Mouse (Mus musculus) NIH3T3 (cell line): ENCODE data around the gene Tmem238l.

Experiments
- DNase-seq: peaks from one replicate; pipeline ENCODE4 v3.0.0-alpha.2; 2012; ENCODE audit warnings: low read depth

Tmem238l gene

DNA sequence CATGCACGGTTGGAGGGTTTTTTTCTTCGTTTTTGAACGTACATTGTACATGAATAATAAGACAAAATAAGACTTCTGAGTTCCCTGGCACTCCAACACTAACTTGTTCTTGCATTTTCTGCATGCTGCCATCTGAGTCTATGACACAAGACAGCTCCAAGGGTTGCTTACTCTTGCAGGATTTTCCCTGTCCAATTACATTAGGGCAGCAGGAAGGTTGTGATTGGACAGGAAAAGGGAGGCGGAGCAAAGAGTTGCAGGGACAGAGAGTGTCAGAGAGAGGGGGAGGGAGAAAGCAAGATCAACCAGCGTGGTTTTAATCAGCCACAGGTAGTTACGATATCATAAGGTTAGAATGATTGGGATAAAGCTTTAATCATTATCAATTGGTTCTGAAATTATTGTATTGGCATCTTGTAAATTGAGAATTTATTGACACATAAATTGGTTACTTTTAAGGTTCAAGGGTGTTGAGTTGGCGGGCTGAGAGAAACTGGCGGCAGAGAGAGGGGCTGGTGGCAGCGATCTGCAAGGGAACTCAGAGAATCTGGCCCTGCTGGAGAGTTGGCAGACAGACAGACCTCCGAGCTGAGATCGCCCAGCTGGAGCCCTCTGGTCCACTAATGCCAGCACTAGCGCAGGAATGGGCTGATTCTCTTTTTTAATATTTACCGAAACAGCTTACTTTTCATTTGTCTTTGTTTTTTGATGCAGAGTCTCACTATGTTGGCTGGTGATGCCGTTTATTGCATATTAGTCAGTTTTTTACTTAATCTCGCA, 25.1 kb downstream of the Tmem238l start:
- no peak for DNase-seq

DNA sequence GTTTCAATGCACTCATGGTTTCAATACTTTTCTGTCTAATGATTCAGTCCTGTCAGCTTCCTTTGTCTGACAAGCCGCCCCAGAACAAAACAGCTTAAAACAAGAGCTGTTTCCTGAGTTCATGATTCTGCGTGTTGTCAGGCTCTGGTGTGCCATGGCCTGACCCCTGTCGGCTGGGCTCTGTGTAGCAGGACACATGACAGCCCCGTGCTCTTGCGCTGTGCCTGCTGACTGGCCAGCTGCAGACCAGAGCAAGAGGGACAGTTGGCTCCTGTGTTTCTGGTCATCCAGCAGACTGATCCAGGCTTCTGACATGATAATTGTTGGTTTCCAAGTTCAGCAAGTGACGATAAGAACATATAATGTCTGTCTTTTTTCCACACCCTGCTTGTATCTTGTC, 26.4 kb downstream of the Tmem238l start:
- DNase-seq = no peak

DNA sequence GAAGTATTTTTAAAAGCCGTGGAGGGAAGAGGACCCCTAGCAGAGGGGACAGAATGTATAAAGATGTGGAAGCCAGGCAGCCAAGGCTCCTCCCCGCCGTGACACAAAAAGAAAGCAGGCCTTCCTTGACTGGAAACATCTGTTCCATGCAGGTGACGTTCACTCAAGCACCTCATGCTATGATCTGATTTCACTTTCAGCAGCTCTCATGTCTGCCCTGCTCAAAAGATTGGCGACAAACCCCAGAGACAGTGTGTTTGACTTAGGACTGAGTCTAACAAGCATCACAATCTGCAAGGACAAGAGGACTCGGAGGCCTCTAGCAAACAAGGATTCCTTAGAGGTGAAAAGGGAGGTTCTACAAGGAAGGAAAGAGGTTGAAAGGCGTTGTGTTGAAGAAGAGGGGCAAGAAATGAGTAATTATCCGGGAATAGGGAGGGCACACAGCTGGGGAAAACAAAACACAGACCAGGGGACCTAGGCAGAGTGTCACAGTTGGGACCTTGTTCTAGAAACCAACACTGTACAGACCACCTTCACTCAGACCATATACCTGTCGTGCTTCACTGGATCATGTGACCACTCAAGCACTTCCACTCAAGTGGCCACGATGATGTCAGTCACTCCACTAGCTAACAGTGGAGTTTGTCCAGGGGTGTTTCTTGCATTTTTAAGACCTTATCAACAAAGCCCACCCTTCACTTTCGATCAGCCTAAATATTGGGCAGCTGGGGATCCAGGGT, 27.2 kb downstream of the Tmem238l start:
- DNase-seq = no peak

DNA sequence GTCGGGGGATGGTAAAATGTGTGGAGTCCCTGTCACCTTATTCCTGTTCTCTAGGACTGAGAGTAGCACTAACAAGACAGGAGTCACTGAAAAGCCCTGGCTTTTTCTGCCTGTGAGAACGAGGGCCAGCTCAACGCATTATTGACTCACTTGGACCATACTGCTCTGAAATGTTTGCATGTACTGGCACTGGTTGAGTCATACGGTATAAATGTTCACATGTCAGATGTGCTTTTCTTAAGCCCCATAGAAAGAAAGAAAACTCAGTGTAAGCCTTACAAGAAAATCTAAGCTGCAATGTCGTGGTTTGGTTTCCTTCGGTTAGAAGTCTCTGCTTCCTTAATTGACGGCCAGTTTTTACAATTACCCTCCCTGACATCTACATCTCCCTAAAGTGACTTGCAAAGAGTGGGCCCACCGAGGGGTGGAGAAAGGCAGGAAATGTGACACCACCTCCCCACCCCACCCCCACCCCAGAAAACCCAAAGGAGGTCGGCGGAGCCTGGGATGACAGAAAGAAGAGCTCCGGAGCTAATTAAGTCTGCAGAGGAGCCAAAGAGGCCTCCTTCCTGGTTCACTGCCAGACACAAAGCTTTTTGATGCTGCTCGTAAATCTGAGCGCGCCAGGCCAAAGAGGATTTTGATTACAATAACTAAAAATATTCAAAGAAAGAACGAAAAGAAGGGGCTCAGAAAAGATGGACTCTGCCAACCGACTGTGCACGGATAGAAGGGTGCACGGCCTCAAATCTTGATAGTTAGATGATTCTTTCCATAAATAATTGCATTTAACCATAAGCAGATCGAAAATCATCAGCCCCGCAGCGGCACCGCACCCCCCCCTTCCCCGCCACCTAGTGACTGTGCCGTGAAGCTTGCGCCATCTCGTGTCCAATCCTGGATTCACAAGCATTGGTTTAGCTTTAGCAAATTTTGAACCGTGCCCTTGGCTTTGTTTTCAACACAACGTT, 28.0 kb downstream of the Tmem238l start:
- DNase-seq = peak; percentile 84

DNA sequence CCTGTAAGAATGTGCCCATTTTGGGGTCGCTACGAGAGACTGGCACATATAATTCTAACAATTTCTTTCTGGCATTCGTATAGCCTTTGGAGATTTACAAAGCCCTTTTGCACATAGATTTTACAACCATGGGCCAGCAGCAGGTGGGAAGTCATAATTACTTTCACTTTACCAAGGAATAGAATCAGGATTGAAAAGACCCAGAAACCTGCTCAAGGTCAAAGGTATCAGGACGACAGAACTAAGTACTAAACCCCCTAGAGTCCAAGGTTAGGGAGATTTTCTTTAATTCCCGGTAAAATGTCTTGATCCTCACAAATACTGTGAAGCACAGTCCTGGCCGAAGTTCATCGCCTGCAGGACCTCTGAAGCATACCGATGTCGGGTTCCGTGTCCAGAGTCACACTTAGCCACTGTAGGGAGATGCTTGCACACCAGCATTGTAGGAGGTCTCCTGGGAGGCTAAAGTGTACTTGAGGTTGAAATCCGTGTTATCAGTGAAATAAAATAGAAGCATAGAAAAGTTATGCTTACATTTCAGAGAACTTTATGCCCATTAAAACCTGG, 28.8 kb downstream of the Tmem238l start:
- no peak for DNase-seq

DNA sequence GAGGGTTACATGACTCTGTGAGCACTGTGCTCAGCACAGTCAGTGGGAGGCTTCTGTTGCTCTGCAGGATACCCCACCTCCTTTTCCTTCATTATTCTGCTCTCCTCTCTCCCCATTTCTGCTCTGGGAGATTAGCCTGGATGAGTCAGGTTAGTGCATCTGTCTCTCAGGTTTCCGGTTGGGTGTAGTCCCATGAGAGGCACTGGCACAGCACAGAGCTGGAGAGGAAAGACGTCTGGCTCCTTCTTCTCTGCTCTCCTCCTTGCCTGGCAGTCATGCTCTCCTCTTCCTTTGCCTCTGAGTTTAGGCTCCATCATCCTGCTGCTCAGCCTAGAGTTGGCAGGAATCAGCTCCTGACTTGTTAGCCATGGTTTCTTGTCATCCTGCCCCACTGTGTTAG, 35.7 kb downstream of the Tmem238l start:
- DNase-seq = no peak

DNA sequence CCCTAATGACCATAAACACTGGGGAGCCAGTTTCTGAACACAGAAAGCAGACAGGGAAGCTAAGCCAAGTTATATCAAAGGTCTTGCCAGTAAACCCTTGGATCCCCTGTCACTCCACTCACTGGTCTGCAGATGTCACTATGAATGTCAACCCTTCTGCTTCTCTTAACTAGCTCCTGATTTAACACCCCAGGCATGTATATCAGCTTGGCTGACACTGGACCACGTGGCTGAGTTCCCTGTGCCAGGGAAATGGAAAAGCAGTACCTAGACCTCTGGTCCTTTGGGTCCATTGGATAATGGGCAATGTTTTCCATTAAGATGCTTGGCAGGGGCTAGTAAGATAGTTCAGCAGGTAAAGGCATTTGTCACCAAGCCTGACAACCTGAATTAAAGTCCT, 37.2 kb downstream of the Tmem238l start:
- DNase-seq = no peak

DNA sequence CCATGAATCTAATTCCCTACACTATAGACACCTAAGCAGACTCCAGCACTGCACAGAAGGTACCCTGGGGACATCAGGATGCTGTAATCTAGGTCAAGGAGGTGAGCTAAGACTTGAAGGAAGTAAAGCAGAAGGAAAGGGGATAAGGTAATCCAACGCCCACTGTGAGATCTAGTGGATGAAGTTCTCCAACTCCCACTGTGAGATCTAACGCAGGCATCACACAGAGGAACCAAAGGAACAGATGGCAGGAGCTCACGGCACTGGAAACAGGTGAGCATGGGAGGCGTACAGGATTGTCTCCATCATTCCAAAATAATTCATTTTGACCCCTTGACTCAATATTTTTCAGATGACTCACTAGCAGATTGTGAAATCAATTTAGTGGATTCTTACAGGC, 40.0 kb downstream of the Tmem238l start:
- no peak for DNase-seq

DNA sequence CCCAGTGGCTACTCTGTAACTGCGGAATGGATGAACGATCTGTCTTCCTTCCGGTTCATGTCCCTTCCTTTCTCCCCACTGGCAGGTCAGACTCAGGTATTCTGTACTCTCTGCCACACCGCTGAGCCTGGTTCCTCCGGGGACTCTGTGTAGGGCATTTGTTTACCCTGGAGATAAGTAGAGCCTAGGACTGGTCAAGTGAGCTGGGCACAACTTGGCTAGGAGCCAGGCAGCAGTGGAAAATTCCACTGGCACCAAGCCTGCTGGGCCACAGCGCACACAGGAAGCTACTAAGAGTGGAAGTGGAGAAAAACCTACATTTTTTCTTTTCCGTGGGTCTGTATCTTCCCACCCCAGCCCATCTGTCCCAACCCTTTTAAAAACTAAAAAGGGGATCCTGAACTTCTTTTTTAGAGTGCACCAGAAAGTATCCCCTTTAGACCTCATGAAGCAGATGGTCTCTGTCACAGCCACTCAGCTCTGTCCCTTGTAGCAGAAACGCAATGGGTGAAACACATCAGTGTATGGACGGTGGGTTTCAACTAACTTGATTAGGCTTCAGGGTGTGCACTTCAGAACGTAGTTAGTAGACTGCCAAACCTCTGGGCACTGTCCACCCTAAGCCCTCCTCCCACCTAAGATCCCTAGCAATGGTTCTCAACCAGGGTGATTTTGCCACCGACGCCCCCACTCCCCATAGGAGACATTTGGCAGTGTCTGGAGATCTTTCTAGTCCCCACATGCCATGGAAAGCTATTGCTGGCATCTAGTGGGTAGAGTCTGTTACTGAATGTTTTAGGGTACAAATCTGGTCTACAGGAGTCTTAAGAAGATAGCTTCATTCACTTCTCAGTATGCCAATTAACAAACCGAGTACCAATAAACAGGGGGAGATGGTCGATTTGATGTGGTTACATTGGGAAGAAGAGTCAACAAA, 42.3 kb downstream of the Tmem238l start:
- no peak for DNase-seq

DNA sequence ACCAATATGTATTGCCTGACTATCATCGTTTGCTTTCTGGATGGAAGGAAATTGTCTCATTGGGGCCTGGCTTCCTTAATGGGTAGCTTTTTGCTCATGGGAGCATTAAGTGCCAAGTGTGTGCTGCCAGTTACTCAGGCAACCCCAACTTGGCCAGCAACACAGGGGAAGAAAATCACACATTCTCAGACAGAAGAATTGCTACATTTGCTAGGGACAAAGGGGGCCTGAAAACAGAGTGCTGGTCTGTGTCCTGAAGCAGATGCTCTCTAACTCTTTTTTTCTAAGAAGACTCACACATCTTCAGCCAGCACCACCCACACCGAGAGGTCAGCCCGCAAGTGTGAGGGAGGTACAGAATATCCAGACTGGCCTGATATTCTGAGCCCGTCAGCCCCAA, 44.2 kb downstream of the Tmem238l start:
- DNase-seq = no peak

DNA sequence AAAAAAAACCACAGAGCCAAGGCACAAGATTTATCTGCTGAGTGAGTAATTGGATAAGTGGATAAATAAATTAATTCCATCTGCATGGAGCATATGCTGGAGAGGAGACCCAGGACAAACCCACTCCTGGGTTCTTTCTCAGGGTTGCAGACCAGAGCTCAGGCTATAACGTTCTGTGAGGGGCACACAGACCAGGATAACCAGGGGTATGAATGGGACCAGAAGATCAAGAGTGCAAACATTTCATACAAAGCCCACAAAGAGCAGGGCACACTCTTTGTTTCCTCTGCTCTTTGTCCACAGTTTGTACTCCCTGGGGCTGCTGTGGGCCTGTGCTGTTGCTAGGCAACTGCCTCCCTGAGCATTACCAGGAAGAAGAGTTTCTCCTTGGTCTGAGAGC, 45.3 kb downstream of the Tmem238l start:
- no peak for DNase-seq

DNA sequence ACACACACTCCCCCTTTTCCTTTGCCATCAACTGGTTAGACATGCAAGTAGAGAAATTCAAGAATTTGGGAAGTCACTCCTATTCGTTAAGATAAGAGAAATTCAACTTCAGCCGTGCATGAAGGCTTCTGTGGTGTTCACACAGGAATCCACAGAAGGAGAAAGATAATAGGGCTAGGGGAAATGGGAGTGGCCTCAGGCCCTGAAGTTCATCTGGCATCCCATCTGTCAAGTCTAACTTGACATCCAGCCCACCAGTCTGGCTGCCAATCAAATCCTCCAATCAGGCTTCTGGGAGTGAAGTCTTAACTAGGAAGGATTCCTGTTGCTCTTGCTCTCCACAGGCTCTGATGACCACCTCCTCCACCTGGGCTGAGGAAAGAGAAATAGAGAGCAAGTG, 46.5 kb downstream of the Tmem238l start:
- DNase-seq = no peak

DNA sequence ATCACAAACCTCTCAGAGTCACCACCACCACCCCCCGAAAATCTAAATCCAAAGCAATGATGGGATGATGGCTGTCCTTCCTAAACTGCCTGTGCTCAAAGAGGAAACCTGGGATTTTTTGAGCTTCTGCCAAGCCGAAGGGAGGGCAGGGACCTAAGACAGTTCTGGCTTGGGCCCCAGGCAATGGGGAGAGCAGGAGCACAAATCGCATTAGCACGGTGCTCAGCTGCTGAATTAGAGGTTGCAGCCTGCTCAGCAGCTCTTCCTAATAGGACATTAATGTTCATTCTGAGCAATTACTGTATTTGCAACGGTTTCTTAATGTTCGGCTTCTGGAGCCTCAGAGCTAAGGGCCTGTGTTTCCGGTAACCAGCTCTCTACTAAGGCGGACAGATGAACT, 51.5 kb downstream of the Tmem238l start:
- DNase-seq = no peak

DNA sequence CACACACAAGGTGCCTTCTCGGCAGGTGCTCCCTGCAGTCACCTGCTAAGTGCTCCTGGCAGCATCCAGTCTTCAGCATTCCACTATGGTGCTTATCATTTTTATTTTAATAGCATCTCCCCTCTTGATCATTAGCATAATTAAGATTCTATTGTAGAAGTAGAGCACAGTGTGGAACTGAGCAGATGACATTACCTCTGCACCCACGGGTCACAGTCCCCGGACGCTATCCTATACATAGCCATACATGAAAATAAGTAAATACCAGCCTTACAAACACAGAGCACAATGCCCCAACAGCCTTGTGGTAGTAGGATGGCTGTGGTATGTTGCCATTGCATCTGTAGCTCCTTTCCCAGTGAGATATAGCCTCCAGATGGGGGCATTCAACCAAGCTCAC, 52.1 kb downstream of the Tmem238l start:
- DNase-seq = no peak

DNA sequence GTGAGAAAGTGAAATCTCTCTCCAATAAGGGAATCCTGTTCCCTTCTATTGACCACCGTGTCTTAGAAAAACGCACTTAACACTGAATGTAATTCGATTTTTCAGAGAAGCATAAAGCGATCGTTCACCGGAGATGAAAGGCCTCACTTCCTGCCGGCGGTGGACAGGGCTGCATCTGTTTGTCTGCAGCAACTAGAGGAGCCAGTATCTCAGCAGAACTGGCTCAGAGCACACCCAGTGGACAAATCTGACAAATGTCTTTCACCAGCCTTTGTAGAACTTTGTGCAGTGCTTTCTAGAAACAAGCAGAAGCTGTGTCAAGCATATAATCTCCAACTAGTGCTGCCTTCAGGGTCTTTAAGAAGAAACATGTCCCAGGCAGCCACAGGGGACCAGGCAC, 54.0 kb downstream of the Tmem238l start:
- DNase-seq = peak; percentile 34

DNA sequence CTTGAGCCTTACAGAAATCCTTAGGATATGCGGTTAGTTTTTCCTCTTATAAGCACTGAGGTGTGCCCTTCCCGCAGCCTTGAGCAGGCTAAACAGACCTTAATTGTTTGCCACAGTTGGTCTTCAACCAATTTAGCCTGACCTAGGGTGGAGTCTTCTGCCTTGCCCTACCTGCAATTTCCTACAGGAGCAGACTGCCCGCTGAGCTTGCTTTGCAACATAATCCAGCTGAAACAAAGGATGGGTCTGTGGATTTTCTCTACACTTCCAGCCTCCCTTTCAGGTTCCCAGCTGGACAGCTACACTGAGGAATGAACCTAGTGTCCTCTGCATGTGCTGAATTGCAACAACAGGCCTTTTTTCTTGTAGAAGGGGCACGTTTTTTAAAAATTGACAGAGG, 55.2 kb downstream of the Tmem238l start:
- DNase-seq = no peak
